Mouse (Mus musculus) heart, adult 2 months (tissue): ENCODE measurements at regions not wholly inside any gene's neighbourhood (a gene's known extent, or its start where the extent isn't known, plus 50 kb on each side); places are given as distances from the start of the nearest gene placed in this dataset.

ENCODE experiments used
- CTCF ChIP-seq: fragments of 200-600 bp; IDR thresholded peaks from 2 replicates; pipeline ENCODE4 v1.8.1; 2022; ENCODE audit warnings: antibody characterized with exemption, mild to moderate bottlenecking, moderate library complexity
- EP300 ChIP-seq: fragments of 200-500 bp; IDR thresholded peaks from 2 replicates; pipeline ENCODE4 v1.6.1; 2011; ENCODE audit warnings: low read depth, low read length, control low read depth; ENCODE audit not compliant: insufficient read depth
- POLR2A ChIP-seq: fragments of 200-500 bp; IDR thresholded peaks from 2 replicates; pipeline ENCODE4 v1.6.1; 2011; ENCODE audit warnings: mild to moderate bottlenecking, low read depth, low read length, control low read depth; ENCODE audit not compliant: insufficient read depth

DNA sequence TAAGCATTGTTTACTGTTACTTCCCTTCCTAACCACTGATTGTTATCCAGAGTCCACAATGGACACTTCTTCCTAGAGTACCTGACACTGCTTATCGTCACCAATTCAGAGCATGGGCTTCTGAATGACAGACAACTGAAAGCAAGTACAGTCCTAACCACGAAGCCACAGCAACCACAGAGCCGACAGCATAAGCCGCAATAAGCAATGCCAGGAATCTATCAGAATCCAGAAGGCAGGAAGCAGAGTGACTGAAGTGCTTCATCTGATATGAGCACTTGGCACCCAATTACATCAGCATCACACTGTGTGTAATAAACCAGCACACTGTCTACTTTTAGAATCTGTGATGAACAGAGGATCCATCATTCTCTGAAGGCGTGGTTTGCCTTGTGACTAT is 237.0 kb upstream of the Adcy2 start:
- TF ChIP-seq CTCF (no peak), POLR2A (no peak), EP300 (no peak)
